Comparison of ENCODE assay signal across 8 mouse cellular contexts in genomic region chr17:56134463-56134971, GRCm38 (mm10). TPM values are rescaled to one million over a fixed set of nuclear protein-coding genes. Genes with fewer than 3 reads are reported as not detected.
DNase-seq lines count a peak whose midpoint lies in the region; ATAC-seq lines count a peak whose summit lies in the region.

No protein-coding gene starts in this region.

- H3K4me1 ChIP-seq in forebrain, embryonic 12.5 days, result peaks cover 28% of the 10 kb centered on the region
- peaks cover 5% of the 10 kb centered on the region for H3K4me1 ChIP-seq in hindbrain, embryonic 11.5 days (replicated peaks; ENCODE audit: control insufficient read depth, insufficient read depth, low read length)
- H3K4me1 ChIP-seq in limb, embryonic 13.5 days, result peaks cover 29% of the 10 kb centered on the region
- H3K4me1 ChIP-seq in midbrain, embryonic 13.5 days (replicated peaks), result peaks cover 50% of the 10 kb centered on the region
- H3K4me1 ChIP-seq in stomach, embryonic 15.5 days, result peaks cover 28% of the 10 kb centered on the region

- peaks cover 49% of the 10 kb centered on the region for H3K27me3 ChIP-seq in forebrain, embryonic 12.5 days
- H3K27me3 ChIP-seq in hindbrain, embryonic 11.5 days (ENCODE audit: control insufficient read depth, insufficient read depth, low read length), result peaks cover 15% of the 10 kb centered on the region
- peaks cover 40% of the 10 kb centered on the region for H3K27me3 ChIP-seq in limb, embryonic 13.5 days
- H3K27me3 ChIP-seq in midbrain, embryonic 13.5 days, result peaks cover 28% of the 10 kb centered on the region
- peaks cover 16% of the 10 kb centered on the region for H3K27me3 ChIP-seq in stomach, embryonic 15.5 days (replicated peaks)

- peak overlapping the region; percentile 48 for H3K4me2 ChIP-seq in forebrain, embryonic 12.5 days
- H3K4me2 ChIP-seq in hindbrain, embryonic 11.5 days (replicated peaks; ENCODE audit: low read depth, low read length), result peak overlapping the region; percentile 39
- H3K4me2 ChIP-seq in limb, embryonic 13.5 days (replicated peaks), result peak overlapping the region; percentile 67
- H3K4me2 ChIP-seq in midbrain, embryonic 13.5 days (replicated peaks), result peak overlapping the region; percentile 47
- H3K4me2 ChIP-seq in stomach, embryonic 15.5 days, result peak overlapping the region; percentile 77

- ATAC-seq in forebrain, embryonic 12.5 days (ENCODE audit: low FRiP score), result no peak
- 0 out of 2 replicates have a peak, but pooled peaks have one; percentile 10 for ATAC-seq in hindbrain, embryonic 11.5 days (ENCODE audit: low FRiP score)
- no peak for ATAC-seq in limb, embryonic 13.5 days (ENCODE audit: low FRiP score, low read depth)
- ATAC-seq in midbrain, embryonic 13.5 days, result no peak
- peak; percentile 24 for ATAC-seq in stomach, embryonic 15.5 days (ENCODE audit: insufficient read depth, low FRiP score, low read depth)

- peak overlapping the region; percentile 19 for H3K4me3 ChIP-seq in forebrain, embryonic 12.5 days (replicated peaks)
- 0 out of 2 replicates have a peak overlapping the region, but pooled peaks have one; percentile 10 for H3K4me3 ChIP-seq in hindbrain, embryonic 11.5 days (ENCODE audit: low read depth, low read length)
- H3K4me3 ChIP-seq in limb, embryonic 13.5 days, result peak overlapping the region; percentile 34
- H3K4me3 ChIP-seq in midbrain, embryonic 13.5 days (replicated peaks), result peak overlapping the region; percentile 13; the same call in 1 of the 2 replicates
- peak overlapping the region; percentile 35 for H3K4me3 ChIP-seq in stomach, embryonic 15.5 days (replicated peaks)

- H3K9me3 ChIP-seq in forebrain, embryonic 12.5 days, result no peaks in the 10 kb centered on the region
- no peaks in the 10 kb centered on the region for H3K9me3 ChIP-seq in hindbrain, embryonic 11.5 days (ENCODE audit: control insufficient read depth, low read length)
- no peaks in the 10 kb centered on the region for H3K9me3 ChIP-seq in limb, embryonic 13.5 days
- no peaks in the 10 kb centered on the region for H3K9me3 ChIP-seq in midbrain, embryonic 13.5 days
- no peaks in the 10 kb centered on the region for H3K9me3 ChIP-seq in stomach, embryonic 15.5 days

- no peak overlapping the region; the same call in 1 of the 2 replicates for H3K9ac ChIP-seq in forebrain, embryonic 12.5 days
- 0 out of 2 replicates have a peak overlapping the region, but pooled peaks have one; percentile 17 for H3K9ac ChIP-seq in hindbrain, embryonic 11.5 days (ENCODE audit: low read depth, low read length)
- peak overlapping the region; percentile 48; the same call in 1 of the 2 replicates for H3K9ac ChIP-seq in limb, embryonic 13.5 days
- H3K9ac ChIP-seq in midbrain, embryonic 13.5 days (replicated peaks), result peak overlapping the region; percentile 46
- H3K9ac ChIP-seq in stomach, embryonic 15.5 days, result no peak overlapping the region

- WGBS in forebrain, embryonic 12.5 days, result 1% methylated on average over 27 of the region's 27 CpGs
- WGBS in hindbrain, embryonic 11.5 days, result under 1% methylated on average over 27 of the region's 27 CpGs
- WGBS in limb, embryonic 13.5 days, result 2% methylated on average over 27 of the region's 27 CpGs
- 2% methylated on average over 27 of the region's 27 CpGs for WGBS in midbrain, embryonic 13.5 days
- WGBS in stomach, embryonic 15.5 days, result 2% methylated on average over 27 of the region's 27 CpGs

- no peak overlapping the region for H3K27ac ChIP-seq in forebrain, embryonic 12.5 days
- H3K27ac ChIP-seq in hindbrain, embryonic 11.5 days (ENCODE audit: low read depth, low read length), result no peak overlapping the region
- no peak overlapping the region for H3K27ac ChIP-seq in limb, embryonic 13.5 days
- H3K27ac ChIP-seq in midbrain, embryonic 13.5 days, result no peak overlapping the region
- H3K27ac ChIP-seq in stomach, embryonic 15.5 days, result peak overlapping the region; percentile 26

- peak; percentile 72 for DNase-seq in right cerebral cortex, postnatal 4 days
- DNase-seq in right cerebral cortex, postnatal 25 days, result no peak
- DNase-seq in c-Kit-negative CD71-positive TER-119-positive erythroid progenitor cells, embryonic 14.5 days (ENCODE audit: low read depth, low spot score), result peak; percentile 37
- peak; percentile 80 for DNase-seq in hindbrain, embryonic 11.5 days (ENCODE audit: low spot score)

- H3K36me3 ChIP-seq in forebrain, embryonic 12.5 days (replicated peaks), result peaks cover 8% of the 10 kb centered on the region; the same call in 1 of the 2 replicates
- H3K36me3 ChIP-seq in hindbrain, embryonic 11.5 days (ENCODE audit: control insufficient read depth, insufficient read depth, low read length), result no peaks in the 10 kb centered on the region
- no peaks in the 10 kb centered on the region; the same call in none of the 2 replicates for H3K36me3 ChIP-seq in limb, embryonic 13.5 days
- H3K36me3 ChIP-seq in midbrain, embryonic 13.5 days, result peaks cover 17% of the 10 kb centered on the region
- H3K36me3 ChIP-seq in stomach, embryonic 15.5 days, result no peaks in the 10 kb centered on the region

RNA-seq across cellular contexts. Expression of gene Sema6b, which starts 5.6 kb away (rescaled TPM):
- polyA plus RNA-seq in forebrain, embryonic 12.5 days (2016; fragmentation: Nextera tagmentation; extraction: Ambion mirVana), result 4.8 and 5.4 TPM in 2 replicates
- 2.5 and 2.6 TPM in 2 replicates for polyA plus RNA-seq in hindbrain, embryonic 11.5 days (2014; fragmentation: Nextera tagmentation; extraction: Ambion mirVana)
- polyA plus RNA-seq in limb, embryonic 13.5 days (2015; fragmentation: Nextera tagmentation; extraction: Ambion mirVana), result 2.5 and 2.6 TPM in 2 replicates
- polyA plus RNA-seq in midbrain, embryonic 13.5 days (2015; fragmentation: Nextera tagmentation; extraction: Ambion mirVana), result 7.6 and 10.4 TPM in 2 replicates
- 1.3 and 1.4 TPM in 2 replicates for polyA plus RNA-seq in stomach, embryonic 15.5 days (2015; fragmentation: Nextera tagmentation; extraction: Ambion mirVana)

RNA-seq across cellular contexts. Expression of gene Lrg1, which starts 12.7 kb away (rescaled TPM):
- polyA plus RNA-seq in forebrain, embryonic 12.5 days (2016; fragmentation: Nextera tagmentation; extraction: Ambion mirVana), result 0.18 and 0.27 TPM in 2 replicates
- 0.21 TPM in 1 of 2 replicates, not detected in the other for polyA plus RNA-seq in hindbrain, embryonic 11.5 days (2014; fragmentation: Nextera tagmentation; extraction: Ambion mirVana)
- polyA plus RNA-seq in limb, embryonic 13.5 days (2015; fragmentation: Nextera tagmentation; extraction: Ambion mirVana), result 0.27 and 0.37 TPM in 2 replicates
- 0.15 TPM in 1 of 2 replicates, not detected in the other for polyA plus RNA-seq in midbrain, embryonic 13.5 days (2015; fragmentation: Nextera tagmentation; extraction: Ambion mirVana)
- 0.52 and 1.6 TPM in 2 replicates for polyA plus RNA-seq in stomach, embryonic 15.5 days (2015; fragmentation: Nextera tagmentation; extraction: Ambion mirVana)

RNA-seq across cellular contexts. Expression of gene Plin5, which starts 17.1 kb away (rescaled TPM):
- 0.22 TPM in 1 of 2 replicates, not detected in the other for polyA plus RNA-seq in forebrain, embryonic 12.5 days (2016; fragmentation: Nextera tagmentation; extraction: Ambion mirVana)
- polyA plus RNA-seq in hindbrain, embryonic 11.5 days (2014; fragmentation: Nextera tagmentation; extraction: Ambion mirVana), result 0.20 and 0.28 TPM in 2 replicates
- 0.13 TPM in 1 of 2 replicates, not detected in the other for polyA plus RNA-seq in limb, embryonic 13.5 days (2015; fragmentation: Nextera tagmentation; extraction: Ambion mirVana)
- polyA plus RNA-seq in midbrain, embryonic 13.5 days (2015; fragmentation: Nextera tagmentation; extraction: Ambion mirVana), result 0.43 and 0.55 TPM in 2 replicates
- polyA plus RNA-seq in stomach, embryonic 15.5 days (2015; fragmentation: Nextera tagmentation; extraction: Ambion mirVana), result 0.42 and 0.59 TPM in 2 replicates

RNA-seq across cellular contexts. Expression of gene Plin4, which starts 24.9 kb away (rescaled TPM):
- 0.06 and 0.18 TPM in 2 replicates for polyA plus RNA-seq in forebrain, embryonic 12.5 days (2016; fragmentation: Nextera tagmentation; extraction: Ambion mirVana)
- 0.07 and 0.09 TPM in 2 replicates for polyA plus RNA-seq in hindbrain, embryonic 11.5 days (2014; fragmentation: Nextera tagmentation; extraction: Ambion mirVana)
- 0.03 and 0.04 TPM in 2 replicates for polyA plus RNA-seq in limb, embryonic 13.5 days (2015; fragmentation: Nextera tagmentation; extraction: Ambion mirVana)
- polyA plus RNA-seq in midbrain, embryonic 13.5 days (2015; fragmentation: Nextera tagmentation; extraction: Ambion mirVana), result 0.04 and 0.11 TPM in 2 replicates
- polyA plus RNA-seq in stomach, embryonic 15.5 days (2015; fragmentation: Nextera tagmentation; extraction: Ambion mirVana), result 0.36 TPM in 2 replicates

RNA-seq across cellular contexts. Expression of gene Tnfaip8l1, which starts 27.8 kb away (rescaled TPM):
- 7.5 TPM in 2 replicates for polyA plus RNA-seq in forebrain, embryonic 12.5 days (2016; fragmentation: Nextera tagmentation; extraction: Ambion mirVana)
- 8.5 and 9.9 TPM in 2 replicates for polyA plus RNA-seq in hindbrain, embryonic 11.5 days (2014; fragmentation: Nextera tagmentation; extraction: Ambion mirVana)
- 11.3 and 12.0 TPM in 2 replicates for polyA plus RNA-seq in limb, embryonic 13.5 days (2015; fragmentation: Nextera tagmentation; extraction: Ambion mirVana)
- 8.2 and 8.7 TPM in 2 replicates for polyA plus RNA-seq in midbrain, embryonic 13.5 days (2015; fragmentation: Nextera tagmentation; extraction: Ambion mirVana)
- polyA plus RNA-seq in stomach, embryonic 15.5 days (2015; fragmentation: Nextera tagmentation; extraction: Ambion mirVana), result 13.2 and 14.8 TPM in 2 replicates

Comparison
In these comparisons a context has a peak if more than half of its experiments do, and no peak if none do; other contexts are left out.
1. ATAC-seq: peak in hindbrain, embryonic 11.5 days (single experiment) and stomach, embryonic 15.5 days (single experiment); none in forebrain, embryonic 12.5 days (single experiment), limb, embryonic 13.5 days (single experiment) and midbrain, embryonic 13.5 days (single experiment).
2. H3K9ac ChIP-seq: peak in hindbrain, embryonic 11.5 days (single experiment), limb, embryonic 13.5 days (single experiment) and midbrain, embryonic 13.5 days (single experiment); none in forebrain, embryonic 12.5 days (single experiment) and stomach, embryonic 15.5 days (single experiment).
3. Peak in every context shown above with its lines, with median percentiles within 50 percentile points of each other: H3K4me2 ChIP-seq and H3K4me3 ChIP-seq.